Mouse (Mus musculus): Measurements from ENCODE around the gene Caln1.

GRCm38 (mm10) chr5:130613657-130614056 lies 244.4 kb downstream of the Caln1 start:
- TF ChIP-seq CTCF (IDR thresholded peaks at IDR 0.05; ENCODE audit: borderline replicate concordance, extremely low read depth, insufficient read depth, insufficient read length), result no peak
- TF ChIP-seq POLR2A (IDR thresholded peaks at IDR 0.05; ENCODE audit: borderline replicate concordance, extremely low read depth, insufficient read depth, insufficient read length, poor library complexity, severe bottlenecking), result no peak
